Mouse (Mus musculus) liver, embryonic 14.5 days (tissue): ENCODE results near the gene Clcnkb.

Source experiments
- CTCF ChIP-seq: IDR thresholded peaks from 2 replicates; pipeline ENCODE4 v1.5.1; 2016; ENCODE audit warnings: antibody characterized with exemption, low read depth, control low read depth
- EP300 ChIP-seq: IDR thresholded peaks from 2 replicates; pipeline ENCODE4 v1.6.1; 2016; ENCODE audit warnings: antibody characterized with exemption, low read depth

DNA sequence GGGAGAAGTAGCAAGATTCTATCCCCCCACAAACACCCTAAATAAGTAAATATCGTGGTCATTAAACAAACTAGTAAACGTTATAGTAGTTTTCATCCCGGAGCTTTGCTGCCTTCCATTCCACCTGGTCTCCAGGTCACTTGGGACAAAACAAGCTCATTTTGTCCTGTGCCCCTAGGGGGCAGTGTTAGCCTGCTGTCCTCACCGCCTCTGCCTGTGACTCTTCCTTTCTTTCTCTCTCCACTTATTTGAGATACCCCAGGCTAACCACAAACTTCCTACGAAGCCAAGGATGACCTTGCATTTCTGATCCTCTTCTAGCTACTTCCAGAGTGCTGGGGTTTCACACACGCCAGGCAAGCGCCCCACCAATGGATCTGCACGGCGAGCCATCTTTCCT lies 15.2 kb upstream of the Clcnkb start:
- TF ChIP-seq CTCF: peak; percentile 93
- TF ChIP-seq EP300: no peak
